Mouse (Mus musculus) E14TG2a.4 (cell line): ENCODE data around the gene Dlec1.
A peak's percentile ranks its signal among the peaks of the same experiment; 100 is the strongest.

Experiments
- H3K27me3 ChIP-seq: 2 replicates; pipeline ENCODE4 v1.6.1; 2014; ENCODE audit warnings: low read length, control low read depth; ENCODE audit not compliant: insufficient read depth
- H3K36me3 ChIP-seq: 2 replicates; pipeline ENCODE4 v1.6.1; 2014; ENCODE audit warnings: low read length, control low read depth; ENCODE audit not compliant: insufficient read depth
- H3K4me1 ChIP-seq: replicated peaks from 2 replicates; pipeline ENCODE4 v1.6.1; 2014; ENCODE audit warnings: low read depth, low read length, control low read depth
- H3K4me3 ChIP-seq: replicated peaks from 2 replicates; pipeline ENCODE4 v1.5.1; 2014; ENCODE audit warnings: mild to moderate bottlenecking, low read length
- H3K9me3 ChIP-seq: 2 replicates; pipeline ENCODE4 v1.6.1; 2014; ENCODE audit warnings: low read length, control low read depth
- CTCF ChIP-seq: conservative IDR thresholded peaks from 2 replicates; pipeline ENCODE4 v1.5.1; 2014; ENCODE audit warnings: low read length
- NANOG ChIP-seq: IDR thresholded peaks from 2 replicates; pipeline ENCODE4 v1.6.1; 2014; ENCODE audit warnings: borderline replicate concordance, low read length, mixed read lengths
- POU5F1 ChIP-seq: IDR thresholded peaks from 2 replicates; pipeline ENCODE4 v1.6.1; 2014; ENCODE audit warnings: low read length, borderline replicate concordance

Dlec1 gene

GRCm38 (mm10) chr9:119192202-119192990 is 90.1 kb downstream of the Dlec1 start:
- no peaks in the 10 kb centered on the region; the same call in 1 of the 2 replicates for H3K4me1 ChIP-seq

More at GRCm38 (mm10) chr9:119192202-119192990, 90.1 kb downstream of the Dlec1 start:
- TF ChIP-seq NANOG (no peak), POU5F1 (no peak), CTCF (peak; percentile 84)
- H3K27me3 ChIP-seq = no peaks in the 10 kb centered on the region; the same call in 1 of the 2 replicates
- no peaks in the 10 kb centered on the region for H3K9me3 ChIP-seq
- no peaks in the 10 kb centered on the region for H3K36me3 ChIP-seq
- no peak overlapping the region for H3K4me3 ChIP-seq
